Mouse (Mus musculus) NIH3T3 (cell line): ENCODE data around the gene Thap12.

Experiments
- DNase-seq: peaks from one replicate; pipeline ENCODE4 v3.0.0-alpha.2; 2012; ENCODE audit warnings: low read depth

Gene Thap12

GRCm38 (mm10) chr7:98698041-98698440, 4.9 kb upstream of the Thap12 start:
- no peak for DNase-seq

GRCm38 (mm10) chr7:98698590-98698989, 4.3 kb upstream of the Thap12 start:
- DNase-seq: peak; percentile 48

- peak; percentile 12 for DNase-seq
Observed at GRCm38 (mm10) chr7:98701771-98702170, 1.1 kb upstream of the Thap12 start.

GRCm38 (mm10) chr7:98703365-98703881, 520 bp downstream of the Thap12 start:
- no peak for DNase-seq

GRCm38 (mm10) chr7:98704276-98704675, 1.4 kb downstream of the Thap12 start:
- DNase-seq: no peak

GRCm38 (mm10) chr7:98713661-98714060, 10.8 kb downstream of the Thap12 start:
- DNase-seq: no peak

- DNase-seq: no peak
Observed at GRCm38 (mm10) chr7:98717438-98717837, 14.5 kb downstream of the Thap12 start.

GRCm38 (mm10) chr7:98719761-98720160, 16.9 kb downstream of the Thap12 start:
- DNase-seq: no peak

GRCm38 (mm10) chr7:98720731-98721130, 17.8 kb downstream of the Thap12 start:
- peak; percentile 14 for DNase-seq

GRCm38 (mm10) chr7:98721172-98721571, 18.3 kb downstream of the Thap12 start:
- DNase-seq: no peak

- DNase-seq: no peak
Observed at GRCm38 (mm10) chr7:98721623-98722022, 18.7 kb downstream of the Thap12 start.

GRCm38 (mm10) chr7:98725686-98726195, 22.8 kb downstream of the Thap12 start:
- DNase-seq: no peak

GRCm38 (mm10) chr7:98727986-98728385, 25.1 kb downstream of the Thap12 start:
- peak; percentile 58 for DNase-seq

GRCm38 (mm10) chr7:98728499-98728898, 25.6 kb downstream of the Thap12 start:
- DNase-seq: peak; percentile 28

GRCm38 (mm10) chr7:98729661-98730271, 26.9 kb downstream of the Thap12 start:
- no peak for DNase-seq

- DNase-seq: peak; percentile 70
Observed at GRCm38 (mm10) chr7:98733958-98734357, 31.1 kb downstream of the Thap12 start.

- DNase-seq: peak; percentile 68
Observed at GRCm38 (mm10) chr7:98734876-98735275, 32.0 kb downstream of the Thap12 start.

- peak; percentile 67 for DNase-seq
Observed at GRCm38 (mm10) chr7:98736780-98737550, 34.1 kb downstream of the Thap12 start.

GRCm38 (mm10) chr7:98740363-98740762, 37.5 kb downstream of the Thap12 start:
- DNase-seq: no peak

- DNase-seq: peak; percentile 69
Observed at GRCm38 (mm10) chr7:98743312-98743711, 40.4 kb downstream of the Thap12 start.

- no peak for DNase-seq
Observed at GRCm38 (mm10) chr7:98750404-98750803, 47.5 kb downstream of the Thap12 start.

GRCm38 (mm10) chr7:98752680-98753079, 49.8 kb downstream of the Thap12 start:
- no peak for DNase-seq

GRCm38 (mm10) chr7:98756050-98756449, 53.1 kb downstream of the Thap12 start:
- DNase-seq: no peak
